In genomic region chr3:143134528-143134927, GRCm38 (mm10) we compare ENCODE assay signal across 18 mouse cellular contexts.
"Had no signal": no experiment of that assay in that cellular context is flagged by ENCODE, and none has a peak within 500 bp of the region (broad histone marks: within the 10 kb centered on the region; RNA-seq: fewer than 3 reads in every experiment).

No protein-coding gene starts in this region.

- ATAC-seq: liver, postnatal 0 days; lung, postnatal 0 days; midbrain, embryonic 15.5 days had no signal

- H3K9me3 ChIP-seq: kidney, embryonic 15.5 days; limb, embryonic 12.5 days; limb, embryonic 15.5 days; midbrain, embryonic 12.5 days; midbrain, embryonic 15.5 days had no signal

- H3K9ac ChIP-seq: kidney, embryonic 15.5 days; limb, embryonic 12.5 days; limb, embryonic 15.5 days; liver, embryonic 14.5 days; liver, postnatal 0 days; lung, embryonic 14.5 days; midbrain, embryonic 12.5 days; midbrain, embryonic 15.5 days had no signal

- DNase-seq: kidney, adult 8-10 months; kidney, postnatal 10 days; kidney, postnatal 36 days; layer of hippocampus, postnatal 36 days; liver, postnatal 0 days; lung, embryonic 14.5 days; thymus, adult 18-20 months; thymus, postnatal 36 days had no signal

- H3K4me2 ChIP-seq: kidney, embryonic 15.5 days; limb, embryonic 12.5 days; limb, embryonic 15.5 days; liver, embryonic 11.5 days; lung, embryonic 14.5 days; midbrain, embryonic 12.5 days; midbrain, embryonic 15.5 days had no signal

- H3K36me3 ChIP-seq: kidney, embryonic 15.5 days; limb, embryonic 12.5 days; limb, embryonic 15.5 days; midbrain, embryonic 12.5 days; midbrain, embryonic 15.5 days had no signal

- H3K27me3 ChIP-seq: kidney, embryonic 15.5 days; limb, embryonic 12.5 days; limb, embryonic 15.5 days; midbrain, embryonic 12.5 days; midbrain, embryonic 15.5 days had no signal

- H3K4me3 ChIP-seq: kidney, embryonic 15.5 days; left cerebral cortex, adult 2 months; limb, embryonic 12.5 days; limb, embryonic 15.5 days; midbrain, embryonic 12.5 days; midbrain, embryonic 15.5 days had no signal

- H3K4me1 ChIP-seq: kidney, embryonic 15.5 days; limb, embryonic 12.5 days; limb, embryonic 15.5 days; midbrain, embryonic 12.5 days; midbrain, embryonic 15.5 days had no signal

- H3K27ac ChIP-seq: kidney, embryonic 15.5 days; left cerebral cortex, adult 2 months; limb, embryonic 12.5 days; limb, embryonic 15.5 days; liver, embryonic 14.5 days; macrophage; midbrain, embryonic 12.5 days; midbrain, embryonic 15.5 days had no signal
